Comparison of ENCODE assay signal across 19 mouse cellular contexts in genomic region chr10:7019781-7020386, GRCm38 (mm10). TPM values are rescaled to one million over a fixed set of nuclear protein-coding genes. Genes with fewer than 3 reads are reported as not detected.
A peak's percentile ranks its signal among the peaks of the same experiment; 100 is the strongest.
DNase-seq lines count a peak whose midpoint lies in the region; ATAC-seq lines count a peak whose summit lies in the region.
"Had no signal": no experiment of that assay in that cellular context is flagged by ENCODE, and none has a peak within 500 bp of the region (broad histone marks: within the 10 kb centered on the region; RNA-seq: fewer than 3 reads in every experiment).

No protein-coding gene starts in this region.

- H3K4me3 ChIP-seq in heart, embryonic 12.5 days = no peak overlapping the region
- H3K4me3 ChIP-seq in midbrain, embryonic 16.5 days (ENCODE audit: low read depth, low read length) = no peak overlapping the region
- H3K4me3 ChIP-seq: hindbrain, embryonic 13.5 days; liver, embryonic 13.5 days had no signal

- no peak for ATAC-seq in heart, embryonic 12.5 days (ENCODE audit: insufficient number of reproducible peaks, low FRiP score)
- ATAC-seq in midbrain, embryonic 16.5 days = no peak

- WGBS in heart, embryonic 12.5 days = 76% methylated on average over 7 of the region's 7 CpGs
- 80% methylated on average over 7 of the region's 7 CpGs for WGBS in midbrain, embryonic 16.5 days

- peak; percentile 8 for DNase-seq in heart, postnatal 4 days
- peak; percentile 87 for DNase-seq in 3T3-L1 (ENCODE audit: low read depth, low spot score)
- peak; percentile 66 for DNase-seq in adipocyte (ENCODE audit: low spot score)
- DNase-seq in kidney, postnatal 10 days = peak; percentile 35
- no peak for DNase-seq in spleen, adult 18-20 months
- no peak for DNase-seq in cerebellum, postnatal 25 days
- DNase-seq: cerebellum, adult 2 months; embryo, embryonic 11 days; gastrocnemius, postnatal 25 days; layer of hippocampus, postnatal 36 days; left cerebral cortex, postnatal 4 days; liver, embryonic 13.5 days; right cerebral cortex, postnatal 25 days; thymus, postnatal 36 days had no signal

- no peaks in the 10 kb centered on the region for H3K36me3 ChIP-seq in heart, embryonic 12.5 days
- H3K36me3 ChIP-seq in midbrain, embryonic 16.5 days (ENCODE audit: control insufficient read depth, insufficient read depth, low read length) = no peaks in the 10 kb centered on the region
- H3K36me3 ChIP-seq: hindbrain, embryonic 13.5 days; liver, embryonic 13.5 days had no signal

- no peak overlapping the region for H3K27ac ChIP-seq in heart, embryonic 12.5 days (ENCODE audit: poor library complexity, severe bottlenecking)
- no peak overlapping the region for H3K27ac ChIP-seq in midbrain, embryonic 16.5 days (ENCODE audit: low read length)
- H3K27ac ChIP-seq: hindbrain, embryonic 13.5 days; liver, embryonic 13.5 days had no signal

- peaks cover 7% of the 10 kb centered on the region; the same call in 1 of the 2 replicates for H3K9me3 ChIP-seq in heart, embryonic 12.5 days (replicated peaks)
- H3K9me3 ChIP-seq in midbrain, embryonic 16.5 days (replicated peaks; ENCODE audit: control insufficient read depth, low read length, poor library complexity, severe bottlenecking) = no peaks in the 10 kb centered on the region
- H3K9me3 ChIP-seq: hindbrain, embryonic 13.5 days; liver, embryonic 13.5 days had no signal

- no peak overlapping the region for H3K9ac ChIP-seq in heart, embryonic 12.5 days
- no peak overlapping the region for H3K9ac ChIP-seq in midbrain, embryonic 16.5 days (ENCODE audit: low read depth, low read length)
- H3K9ac ChIP-seq: hindbrain, embryonic 13.5 days; liver, embryonic 13.5 days had no signal

- H3K27me3 ChIP-seq in heart, embryonic 12.5 days (replicated peaks) = no peaks in the 10 kb centered on the region
- no peaks in the 10 kb centered on the region for H3K27me3 ChIP-seq in midbrain, embryonic 16.5 days (ENCODE audit: control insufficient read depth, insufficient read depth, low read depth, low read length)
- H3K27me3 ChIP-seq: CH12.LX; hindbrain, embryonic 13.5 days; liver, embryonic 13.5 days had no signal

- H3K4me1 ChIP-seq in heart, embryonic 12.5 days (replicated peaks) = no peaks in the 10 kb centered on the region
- H3K4me1 ChIP-seq in midbrain, embryonic 16.5 days (ENCODE audit: control insufficient read depth, insufficient read depth, low read length) = no peaks in the 10 kb centered on the region
- H3K4me1 ChIP-seq: hindbrain, embryonic 13.5 days; liver, embryonic 13.5 days had no signal

- no peak overlapping the region for H3K4me2 ChIP-seq in heart, embryonic 12.5 days
- no peak overlapping the region for H3K4me2 ChIP-seq in midbrain, embryonic 16.5 days (ENCODE audit: low read length)
- H3K4me2 ChIP-seq: hindbrain, embryonic 13.5 days; liver, embryonic 13.5 days had no signal

RNA-seq across cellular contexts. Expression of gene Ipcef1, which starts 32.4 kb away (rescaled TPM):
- under 1 TPM; 0.20 to 0.41 TPM for total RNA-seq in heart, postnatal 4 days (2021)
- polyA plus RNA-seq in heart, embryonic 12.5 days (2016; fragmentation: Nextera tagmentation; extraction: Ambion mirVana) = 0.04 and 0.08 TPM in 2 replicates
- 0.98 and 1.6 TPM in 2 replicates for polyA plus RNA-seq in midbrain, embryonic 16.5 days (2015; fragmentation: Nextera tagmentation; extraction: Ambion mirVana)
- polyA plus RNA-seq: heart, embryonic 14.5 days had no signal

Comparison
In these comparisons a context has a peak if more than half of its experiments do, and no peak if none do; other contexts are left out.
1. DNase-seq: peak in heart, postnatal 4 days (single experiment), 3T3-L1 (single experiment), adipocyte (single experiment) and kidney, postnatal 10 days (single experiment); none in spleen, adult 18-20 months (0 of 2) and cerebellum, postnatal 25 days (0 of 2).